Mouse (Mus musculus): ENCODE measurements around the gene Kif3c. TPM values are rescaled to one million over a fixed set of nuclear protein-coding genes. Genes with fewer than 3 reads are reported as not detected.

Kif3c gene
- polyA plus RNA-seq, 1 experiment from 2014 or later = 32.0 TPM

- ATAC-seq = no peak
- no peak for DNase-seq (ENCODE audit: low read depth, low spot score)
- TF ChIP-seq CTCF (IDR thresholded peaks at IDR 0.05) = no peak
- no peaks in the 10 kb centered on the region for H3K27me3 ChIP-seq
- in situ Hi-C loops (cut with MboI; ENCODE audit: low pct_unique_long_range_greater_than_20kb) = no loop called here
- CTCF ChIA-PET = no interaction called here
- POLR2A ChIA-PET = no interaction called here
Measured at GRCm38 (mm10) chr12:3433736-3434135, 68.8 kb downstream of the Kif3c start.

- DNase-seq (ENCODE audit: low read depth, low spot score) = no peak
- ChIA-PET CTCF (no interaction called here), POLR2A (no interaction called here)
- H3K27me3 ChIP-seq = no peaks in the 10 kb centered on the region
- no peak for TF ChIP-seq CTCF (IDR thresholded peaks at IDR 0.05)
- no peak for ATAC-seq
- in situ Hi-C loops (cut with MboI; ENCODE audit: low pct_unique_long_range_greater_than_20kb) = no loop called here
Measured at GRCm38 (mm10) chr12:3436446-3436845, 71.5 kb downstream of the Kif3c start.

- in situ Hi-C loops (cut with MboI; ENCODE audit: low pct_unique_long_range_greater_than_20kb) = no loop called here
- DNase-seq (ENCODE audit: low read depth, low spot score) = no peak
- POLR2A ChIA-PET = interaction anchor here (1.2 kb wide), 1 partner anchor 58 kb away, joined by 3 read pairs; no protein-coding TSS in a partner anchor
- ATAC-seq = no peak
- no peaks in the 10 kb centered on the region for H3K27me3 ChIP-seq
- CTCF ChIA-PET = interaction anchor here (1.0 kb wide), 1 partner anchor 10 kb away, joined by 3 read pairs; no protein-coding TSS in a partner anchor
- TF ChIP-seq CTCF (IDR thresholded peaks at IDR 0.05) = no peak
Measured at GRCm38 (mm10) chr12:3437815-3438214, 72.9 kb downstream of the Kif3c start.

GRCm38 (mm10) chr12:3440916-3441315 lies 76.0 kb downstream of the Kif3c start:
- ATAC-seq = no peak
- H3K27me3 ChIP-seq = no peaks in the 10 kb centered on the region
- in situ Hi-C loops (cut with MboI; ENCODE audit: low pct_unique_long_range_greater_than_20kb) = no loop called here
- DNase-seq (ENCODE audit: low read depth, low spot score) = no peak
- TF ChIP-seq CTCF (IDR thresholded peaks at IDR 0.05) = no peak
- ChIA-PET POLR2A (no interaction called here), CTCF (no interaction called here)

GRCm38 (mm10) chr12:3441361-3441760 lies 76.4 kb downstream of the Kif3c start:
- ChIA-PET POLR2A (no interaction called here), CTCF (no interaction called here)
- H3K27me3 ChIP-seq = no peaks in the 10 kb centered on the region
- ATAC-seq (no peak), DNase-seq (ENCODE audit: low read depth, low spot score) (no peak)
- in situ Hi-C loops (cut with MboI; ENCODE audit: low pct_unique_long_range_greater_than_20kb) = no loop called here
- TF ChIP-seq CTCF (IDR thresholded peaks at IDR 0.05) = no peak

GRCm38 (mm10) chr12:3453554-3453953 lies 88.6 kb downstream of the Kif3c start:
- no peaks in the 10 kb centered on the region for H3K27me3 ChIP-seq
- POLR2A ChIA-PET = no interaction called here
- CTCF ChIA-PET = interaction anchor here (1.1 to 1.2 kb wide), 2 partner anchors 10 to 12 kb away, joined by 3 to 4 read pairs; no protein-coding TSS in a partner anchor
- in situ Hi-C loops (cut with MboI; ENCODE audit: low pct_unique_long_range_greater_than_20kb) = loop anchor here (10.0 kb wide), 1 partner anchor 111 kb away; no protein-coding TSS in a partner anchor
- TF ChIP-seq CTCF (IDR thresholded peaks at IDR 0.05) = no peak
- DNase-seq (ENCODE audit: low read depth, low spot score) (no peak), ATAC-seq (no peak)

Other genes with a start within 250 kb of the Kif3c start
- gene Rab10, start 55.2 kb upstream of the Kif3c start, polyA plus RNA-seq (2021) = 113 TPM
- 24.1 TPM for gene Asxl2, start 61.7 kb downstream of the Kif3c start, polyA plus RNA-seq (2021)
- gene Dtnb, start 207.2 kb downstream of the Kif3c start, polyA plus RNA-seq (2021) = 110 TPM